Mouse (Mus musculus) hindbrain, embryonic 12.5 days (tissue): Measurements from ENCODE around the gene Cdyl2. TPM values are rescaled to one million over a fixed set of nuclear protein-coding genes. Genes with fewer than 3 reads are reported as not detected.

Experiments used
- ATAC-seq: fragments of 200-750 bp; cut with Nextera tagmentation; 2 replicates; pipeline ENCODE4 v1.8.0; 2017; ENCODE audit warnings: moderate TSS enrichment; ENCODE audit not compliant: low FRiP score
- H3K27ac ChIP-seq: fragments of 300-500 bp; sonication (generic); 2 replicates; pipeline ENCODE4 v1.5.1; 2016; ENCODE audit warnings: mild to moderate bottlenecking
- H3K27me3 ChIP-seq: fragments of 300-500 bp; sonication (generic); 2 replicates; pipeline ENCODE4 v1.6.1; 2016; ENCODE audit warnings: mild to moderate bottlenecking
- H3K36me3 ChIP-seq: fragments of 300-500 bp; sonication (generic); 2 replicates; pipeline ENCODE4 v1.6.1; 2016; ENCODE audit warnings: mild to moderate bottlenecking
- H3K4me1 ChIP-seq: fragments of 300-500 bp; sonication (generic); 2 replicates; pipeline ENCODE4 v1.6.1; 2016
- H3K4me2 ChIP-seq: fragments of 300-500 bp; sonication (generic); replicated peaks from 2 replicates; pipeline ENCODE4 v1.6.1; 2016; ENCODE audit warnings: mild to moderate bottlenecking
- H3K4me3 ChIP-seq: fragments of 300-500 bp; sonication (generic); 2 replicates; pipeline ENCODE4 v1.5.1; 2016; ENCODE audit warnings: mild to moderate bottlenecking
- H3K9ac ChIP-seq: fragments of 300-500 bp; sonication (generic); 2 replicates; pipeline ENCODE4 v1.6.1; 2016; ENCODE audit warnings: mild to moderate bottlenecking, moderate library complexity
- H3K9me3 ChIP-seq: fragments of 300-500 bp; sonication (generic); replicated peaks from 2 replicates; pipeline ENCODE4 v1.6.1; 2016; ENCODE audit warnings: mild to moderate bottlenecking
- WGBS: fragments of 180-500 bp; shearing (Covaris S2); methylation state at CpG from one replicate; pipeline ENCODE4 v1.1.7; 2016; 5-methylcytosine and 5-hydroxymethylcytosine counted together
- polyA plus RNA-seq: library from polyadenylated mRNA; unstranded; fragments of >200 nt; fragmentation: Nextera tagmentation; extraction: Ambion mirVana; gene quantifications from 2 replicates; pipeline ENCODE4 v1.2.1, GENCODE M21; 2016

The Cdyl2 gene
- polyA plus RNA-seq, 1 experiment from 2014 or later, result 7.0 TPM

DNA sequence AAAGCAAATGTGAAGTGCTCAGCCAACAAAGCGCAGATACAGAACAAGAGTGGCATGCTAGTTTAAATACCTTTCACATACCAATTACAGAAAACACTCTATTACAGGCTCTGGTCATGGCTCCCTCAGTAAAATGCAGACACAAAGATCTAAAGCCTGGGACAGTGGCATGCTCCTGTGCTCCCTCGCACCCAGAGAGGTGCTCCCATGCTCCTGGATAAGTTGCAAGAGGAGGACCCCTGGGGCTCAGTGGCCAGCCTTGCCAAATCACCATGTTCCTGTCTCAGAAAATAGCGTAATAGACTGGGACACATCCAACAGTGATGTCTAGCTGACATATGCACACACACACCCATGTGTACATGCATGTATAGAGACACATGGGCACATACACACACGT lies 98.4 kb downstream of the Cdyl2 start:
- Histone ChIP-seq H3K4me3 (no peak overlapping the region), H3K27me3 (no peaks in the 10 kb centered on the region), H3K9me3 (no peaks in the 10 kb centered on the region), H3K9ac (no peak overlapping the region), H3K27ac (no peak overlapping the region), H3K4me1 (no peaks in the 10 kb centered on the region), H3K36me3 (no peaks in the 10 kb centered on the region), H3K4me2 (no peak overlapping the region)
- no peak for ATAC-seq
- 93% methylated on average over 4 of the region's 4 CpGs for WGBS

DNA sequence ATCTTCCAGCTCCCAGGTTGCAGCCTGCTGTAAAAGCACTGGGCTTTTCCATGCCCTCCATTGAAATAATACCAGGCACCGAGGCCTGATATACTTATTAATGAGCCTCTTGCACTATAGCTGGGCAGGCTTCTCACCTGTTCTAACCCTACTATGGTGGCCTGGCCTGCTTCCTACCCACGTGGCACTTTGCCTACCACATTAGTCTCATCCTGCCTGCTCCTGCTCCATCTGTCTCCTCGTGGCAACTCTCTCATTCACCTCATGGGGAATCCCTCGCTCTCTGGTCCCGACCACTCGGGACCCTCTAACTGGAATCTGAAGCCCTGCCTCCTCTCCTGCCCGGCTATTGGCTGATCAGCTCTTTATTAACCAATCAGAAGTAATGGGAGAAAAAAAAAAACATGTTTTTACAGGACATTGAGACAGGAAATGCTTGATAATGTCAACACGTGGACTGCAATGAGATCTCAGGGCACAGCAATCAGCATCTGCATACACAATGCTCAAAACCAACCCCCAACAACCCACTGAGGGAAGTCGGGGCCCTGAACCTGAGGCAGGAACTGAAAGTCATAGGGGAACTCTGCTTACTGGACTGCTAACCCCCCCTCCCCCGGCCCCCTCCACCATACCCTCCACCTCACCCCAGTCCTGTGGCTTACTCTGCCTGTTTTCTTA lies 99.2 kb downstream of the Cdyl2 start:
- no peaks in the 10 kb centered on the region for H3K9me3 ChIP-seq
- 78% methylated on average over 10 of the region's 10 CpGs for WGBS

GRCm38 (mm10) chr8:116630066-116630465 lies 102.7 kb downstream of the Cdyl2 start:
- no peaks in the 10 kb centered on the region for H3K9me3 ChIP-seq
- no peak overlapping the region for H3K4me3 ChIP-seq
- H3K9ac ChIP-seq, result no peak overlapping the region
- H3K4me1 ChIP-seq, result no peaks in the 10 kb centered on the region
- H3K27me3 ChIP-seq, result no peaks in the 10 kb centered on the region
- no peaks in the 10 kb centered on the region for H3K36me3 ChIP-seq
- no peak overlapping the region for H3K4me2 ChIP-seq
- no peak for ATAC-seq
- no peak overlapping the region for H3K27ac ChIP-seq
- WGBS, result 44% methylated on average over 11 of the region's 11 CpGs

More for the DNA sequence above, 99.2 kb downstream of the Cdyl2 start:
- Histone ChIP-seq H3K27ac (no peak overlapping the region), H3K4me3 (no peak overlapping the region), H3K4me1 (no peaks in the 10 kb centered on the region), H3K4me2 (no peak overlapping the region), H3K9ac (no peak overlapping the region), H3K27me3 (no peaks in the 10 kb centered on the region), H3K36me3 (no peaks in the 10 kb centered on the region)
- ATAC-seq, result no peak

DNA sequence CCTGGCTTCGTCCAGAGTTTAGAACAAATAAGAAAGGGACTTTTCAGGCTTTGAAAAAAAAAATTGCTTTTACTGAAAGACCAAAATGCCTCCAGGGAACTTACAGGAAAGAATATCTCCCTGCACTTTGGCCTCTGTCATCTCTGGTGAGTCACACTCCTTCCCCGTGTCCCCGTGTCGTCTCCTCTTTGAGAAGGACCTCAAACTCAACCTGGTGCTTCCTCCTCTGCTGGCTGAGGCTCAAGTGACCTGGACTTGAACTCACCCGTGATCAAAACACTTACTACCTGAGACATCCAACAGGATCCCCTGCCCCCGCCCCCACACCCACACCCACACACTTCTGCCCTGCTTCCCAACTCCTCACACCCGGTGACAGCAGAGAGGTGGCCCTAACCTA lies 103.8 kb downstream of the Cdyl2 start:
- Histone ChIP-seq H3K27me3 (no peaks in the 10 kb centered on the region), H3K4me1 (no peaks in the 10 kb centered on the region), H3K27ac (no peak overlapping the region), H3K4me2 (no peak overlapping the region), H3K9me3 (no peaks in the 10 kb centered on the region), H3K4me3 (no peak overlapping the region), H3K36me3 (no peaks in the 10 kb centered on the region), H3K9ac (no peak overlapping the region)
- 91% methylated on average over 7 of the region's 7 CpGs for WGBS
- ATAC-seq, result no peak

GRCm38 (mm10) chr8:116627854-116628479 lies 104.8 kb downstream of the Cdyl2 start:
- no peak overlapping the region for H3K27ac ChIP-seq
- H3K27me3 ChIP-seq, result no peaks in the 10 kb centered on the region
- 96% methylated on average over 2 of the region's 2 CpGs for WGBS
- no peaks in the 10 kb centered on the region for H3K4me1 ChIP-seq
- no peaks in the 10 kb centered on the region for H3K36me3 ChIP-seq
- H3K4me2 ChIP-seq, result no peak overlapping the region
- H3K9me3 ChIP-seq, result no peaks in the 10 kb centered on the region
- no peak for ATAC-seq
- H3K4me3 ChIP-seq, result no peak overlapping the region
- H3K9ac ChIP-seq, result no peak overlapping the region

GRCm38 (mm10) chr8:116623591-116623990 lies 109.2 kb downstream of the Cdyl2 start:
- Histone ChIP-seq H3K27ac (no peak overlapping the region), H3K36me3 (no peaks in the 10 kb centered on the region), H3K4me3 (no peak overlapping the region), H3K4me2 (no peak overlapping the region), H3K4me1 (peaks cover 15% of the 10 kb centered on the region; the same call in 1 of the 2 replicates), H3K27me3 (no peaks in the 10 kb centered on the region), H3K9ac (no peak overlapping the region), H3K9me3 (no peaks in the 10 kb centered on the region)
- no peak for ATAC-seq
- 98% methylated on average over 11 of the region's 11 CpGs for WGBS

- 80% methylated on average over 9 of the region's 9 CpGs for WGBS
- no peak for ATAC-seq
- Histone ChIP-seq H3K27me3 (no peaks in the 10 kb centered on the region), H3K9me3 (no peaks in the 10 kb centered on the region), H3K9ac (no peak overlapping the region), H3K4me1 (peaks cover 15% of the 10 kb centered on the region; the same call in 1 of the 2 replicates), H3K4me2 (no peak overlapping the region), H3K4me3 (no peak overlapping the region), H3K36me3 (no peaks in the 10 kb centered on the region), H3K27ac (no peak overlapping the region)
Observed at GRCm38 (mm10) chr8:116622326-116622725, 110.5 kb downstream of the Cdyl2 start.

- H3K4me3 ChIP-seq, result no peak overlapping the region
- peak; percentile 56 for ATAC-seq
- no peak overlapping the region for H3K4me2 ChIP-seq
- peak overlapping the region; percentile 55 for H3K27ac ChIP-seq
- WGBS, result 60% methylated on average over 21 of the region's 21 CpGs
- no peaks in the 10 kb centered on the region for H3K27me3 ChIP-seq
- H3K4me1 ChIP-seq, result peaks cover 15% of the 10 kb centered on the region; the same call in 1 of the 2 replicates
- no peak overlapping the region for H3K9ac ChIP-seq
- H3K9me3 ChIP-seq, result no peaks in the 10 kb centered on the region
- H3K36me3 ChIP-seq, result no peaks in the 10 kb centered on the region
Observed at GRCm38 (mm10) chr8:116621158-116621961, 111.4 kb downstream of the Cdyl2 start.

DNA sequence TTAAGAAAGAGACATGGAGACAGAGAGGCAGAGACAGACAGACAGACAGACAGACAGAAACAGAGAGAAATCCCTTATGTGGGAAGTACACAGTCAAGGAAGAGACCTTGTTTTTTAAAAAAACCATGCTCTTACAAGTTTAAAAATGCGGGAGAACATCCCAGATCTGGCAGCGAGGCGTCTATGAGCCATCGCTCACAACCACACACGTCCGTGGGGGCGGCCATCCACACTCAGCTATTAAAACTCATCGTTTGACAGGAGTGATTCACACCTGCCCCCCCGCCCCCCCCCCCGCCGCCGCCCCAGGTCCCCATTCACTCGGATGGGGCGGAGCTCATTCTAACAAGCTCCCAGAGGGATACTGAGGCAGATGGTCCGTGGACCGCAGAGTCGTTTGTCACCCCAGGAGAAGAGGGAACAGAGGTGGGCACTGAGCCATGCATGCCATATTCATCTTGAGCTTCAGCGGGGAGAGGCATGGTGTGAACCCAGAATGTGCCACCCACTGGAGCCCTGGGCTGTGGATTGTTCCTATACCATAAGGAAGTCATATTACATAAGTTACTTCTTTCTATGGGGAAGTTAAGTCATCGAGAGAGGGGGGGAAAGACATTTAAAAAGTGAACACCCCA lies 113.0 kb downstream of the Cdyl2 start:
- H3K27me3 ChIP-seq, result no peaks in the 10 kb centered on the region
- 59% methylated on average over 19 of the region's 19 CpGs for WGBS
- no peak overlapping the region for H3K9ac ChIP-seq
- no peaks in the 10 kb centered on the region for H3K9me3 ChIP-seq
- H3K27ac ChIP-seq, result no peak overlapping the region
- H3K4me2 ChIP-seq, result no peak overlapping the region
- no peak overlapping the region for H3K4me3 ChIP-seq
- ATAC-seq, result 0 out of 2 replicates have a peak, but pooled peaks have one; percentile 41
- H3K36me3 ChIP-seq, result no peaks in the 10 kb centered on the region
- H3K4me1 ChIP-seq, result peaks cover 15% of the 10 kb centered on the region; the same call in 1 of the 2 replicates

DNA sequence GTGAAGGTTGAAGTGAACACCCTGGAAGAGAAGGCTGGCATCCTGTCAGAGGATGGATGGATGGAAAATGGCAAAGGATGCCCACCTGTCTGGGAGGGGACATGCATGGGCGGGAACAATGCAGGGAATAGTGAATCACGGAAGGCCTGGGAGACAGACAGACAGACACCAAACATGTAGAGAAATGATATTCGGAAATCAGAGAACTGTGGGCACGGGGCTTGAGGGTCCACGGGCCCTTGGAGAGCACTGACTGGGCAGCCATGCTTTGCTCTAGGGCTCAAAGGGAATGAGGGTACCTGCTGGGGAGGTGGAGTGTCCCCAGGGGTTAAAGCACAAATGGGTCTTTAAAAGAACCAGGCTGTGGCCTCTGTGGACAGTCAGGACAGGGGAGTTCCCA lies 113.6 kb downstream of the Cdyl2 start:
- Histone ChIP-seq H3K4me1 (peaks cover 15% of the 10 kb centered on the region; the same call in 1 of the 2 replicates), H3K27me3 (no peaks in the 10 kb centered on the region), H3K4me2 (no peak overlapping the region), H3K9ac (no peak overlapping the region), H3K27ac (no peak overlapping the region), H3K9me3 (no peaks in the 10 kb centered on the region), H3K4me3 (no peak overlapping the region), H3K36me3 (no peaks in the 10 kb centered on the region)
- 82% methylated on average over 5 of the region's 5 CpGs for WGBS
- no peak for ATAC-seq

GRCm38 (mm10) chr8:116618797-116619196 lies 114.0 kb downstream of the Cdyl2 start:
- Histone ChIP-seq H3K36me3 (no peaks in the 10 kb centered on the region), H3K4me1 (peaks cover 15% of the 10 kb centered on the region; the same call in 1 of the 2 replicates), H3K27me3 (no peaks in the 10 kb centered on the region), H3K9ac (no peak overlapping the region), H3K4me2 (no peak overlapping the region), H3K27ac (no peak overlapping the region), H3K9me3 (no peaks in the 10 kb centered on the region), H3K4me3 (no peak overlapping the region)
- 89% methylated on average over 10 of the region's 10 CpGs for WGBS
- no peak for ATAC-seq

GRCm38 (mm10) chr8:116617891-116618290 lies 114.9 kb downstream of the Cdyl2 start:
- Histone ChIP-seq H3K27ac (no peak overlapping the region), H3K9me3 (no peaks in the 10 kb centered on the region), H3K4me1 (peaks cover 15% of the 10 kb centered on the region; the same call in 1 of the 2 replicates), H3K4me2 (no peak overlapping the region), H3K4me3 (no peak overlapping the region), H3K9ac (no peak overlapping the region), H3K36me3 (no peaks in the 10 kb centered on the region), H3K27me3 (no peaks in the 10 kb centered on the region)
- WGBS, result 88% methylated on average over 4 of the region's 4 CpGs
- no peak for ATAC-seq
